Mouse (Mus musculus): Measurements from ENCODE around the gene Tnpo1.

- TF ChIP-seq CTCF (IDR thresholded peaks at IDR 0.05; ENCODE audit: extremely low read depth, insufficient read depth, insufficient read length, insufficient replicate concordance) = no peak
- no peak for TF ChIP-seq POLR2A (IDR thresholded peaks at IDR 0.05; ENCODE audit: low read depth, low read length)
These were observed 19.7 kb upstream of the Tnpo1 start for GRCm38 (mm10) chr13:98945908-98946307.
